Mouse (Mus musculus) bone marrow macrophage, adult 2 months (primary cell): ENCODE results near the gene Epha4.

ENCODE experiments used
- CTCF ChIP-seq: IDR thresholded peaks from 2 replicates; pipeline ENCODE4 v1.5.1; 2012; ENCODE audit warnings: low read depth, mild to moderate bottlenecking, low read length, moderate library complexity
- POLR2A ChIP-seq: IDR thresholded peaks from 2 replicates; pipeline ENCODE4 v1.6.1; 2012; ENCODE audit warnings: mild to moderate bottlenecking, low read depth, low read length, borderline replicate concordance

DNA sequence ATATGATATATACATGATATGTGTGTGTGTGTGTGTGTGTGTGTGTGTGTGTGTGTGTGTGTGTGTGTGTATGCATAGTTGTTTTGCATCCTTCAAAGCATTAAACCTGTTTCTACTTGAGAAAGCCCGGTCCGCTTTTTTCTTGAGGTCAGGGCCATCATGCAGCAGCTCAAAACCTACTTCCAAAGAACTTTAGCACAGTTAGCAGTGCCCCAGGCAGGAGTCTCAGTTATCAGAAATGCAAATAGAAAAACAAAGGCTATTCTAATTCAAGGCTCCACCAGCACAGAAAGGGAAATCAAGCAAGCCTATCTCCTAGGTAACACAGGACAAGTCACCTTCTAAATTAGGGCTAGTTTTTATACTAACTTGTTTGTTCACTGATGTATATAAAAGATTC lies 42.3 kb downstream of the Epha4 start:
- no peak for TF ChIP-seq CTCF
- TF ChIP-seq POLR2A = no peak
